Mouse (Mus musculus): ENCODE data around the gene Fem1a.

DNA sequence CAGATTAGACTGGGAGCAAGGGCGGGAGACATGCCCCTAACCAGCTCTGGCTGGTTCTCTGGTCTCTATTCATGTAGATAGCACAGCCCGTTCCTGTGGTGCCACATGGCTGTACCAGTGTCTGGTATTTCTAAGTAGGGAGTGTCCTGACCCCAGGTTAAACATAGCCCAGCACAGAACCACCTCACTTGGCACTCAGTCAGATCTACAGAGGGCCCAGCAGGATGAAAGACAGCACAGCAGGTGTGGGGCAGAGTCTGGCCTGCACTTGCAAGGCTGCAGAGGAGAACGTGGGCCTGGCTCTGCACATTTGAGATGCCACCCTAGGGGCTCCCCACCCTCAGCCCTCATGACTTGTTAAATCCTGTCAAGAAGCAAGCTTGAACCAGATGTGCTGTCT lies 4.6 kb downstream of the Fem1a start:
- TF ChIP-seq GATA1 (IDR thresholded peaks at IDR 0.05; ENCODE audit: borderline replicate concordance, low read length): no peak
- no peak for TF ChIP-seq FLI1 (IDR thresholded peaks at IDR 0.05; ENCODE audit: low read length)
